Mouse (Mus musculus) G1E-ER4 (cell line): ENCODE results near the gene Hps1. TPM values are rescaled to one million over a fixed set of nuclear protein-coding genes. Genes with fewer than 3 reads are reported as not detected.

Experiments
- GATA1 ChIP-seq: IDR thresholded peaks from one replicate; pipeline ENCODE4 v1.8.0; 2012; ENCODE audit warnings: low read length, inconsistent platforms
- polyA plus RNA-seq: library from polyadenylated mRNA; stranded (reverse); fragments of >175 nt; gene quantifications from 2 replicates; pipeline ENCODE4 v1.2.3, GENCODE M21; 2012

The Hps1 gene
- 28.2 and 34.1 TPM in 2 replicates for polyA plus RNA-seq

- TF ChIP-seq GATA1, result no peak
These were observed at the start of gene Hps1 for GRCm38 (mm10) chr19:42779531-42780155. Hps1 (minus strand) TSS chr19:42779978.

DNA sequence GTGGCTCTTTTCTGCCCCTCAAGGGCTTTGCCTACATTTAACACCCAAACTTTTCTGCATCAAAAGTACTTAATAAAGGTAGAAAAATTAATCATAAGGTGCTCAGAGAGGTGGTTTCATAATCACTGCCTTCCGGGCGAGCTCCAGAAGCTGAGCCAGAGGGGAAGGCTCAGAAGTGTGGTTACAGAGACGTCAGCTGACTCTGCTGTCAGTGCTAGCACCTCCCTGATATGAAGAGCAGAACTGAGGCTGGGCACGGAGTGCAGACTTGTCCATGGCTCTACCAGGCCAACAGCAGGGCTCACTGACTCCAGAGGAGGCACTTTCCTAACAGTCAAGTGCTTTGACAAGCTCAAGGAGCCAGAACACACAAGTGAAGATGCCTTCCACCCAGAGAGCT, 49.4 kb upstream of the Hps1 start:
- no peak for TF ChIP-seq GATA1

GRCm38 (mm10) chr19:42827843-42828242, 48.1 kb upstream of the Hps1 start:
- no peak for TF ChIP-seq GATA1

DNA sequence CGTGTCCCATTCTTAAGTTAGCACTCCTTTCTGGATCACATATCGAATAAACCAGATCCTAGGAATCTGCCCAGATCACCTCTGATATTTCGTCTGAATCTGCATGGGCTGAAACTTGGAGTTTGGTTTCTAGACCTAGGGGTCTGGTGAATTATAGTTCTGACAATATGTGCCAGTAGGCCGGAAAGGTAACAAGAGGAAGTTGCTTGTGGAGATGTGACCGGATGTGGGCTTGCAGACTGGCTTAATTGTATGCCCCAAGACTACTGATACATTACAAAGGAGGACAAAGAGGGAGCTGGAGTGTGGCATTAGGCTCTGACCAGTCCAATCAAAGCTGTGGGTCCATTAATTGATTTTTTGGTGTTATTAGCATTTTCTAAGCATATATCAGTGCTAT, 40.3 kb upstream of the Hps1 start:
- TF ChIP-seq GATA1, result no peak

- TF ChIP-seq GATA1, result no peak
These were observed 38.0 kb upstream of the Hps1 start for GRCm38 (mm10) chr19:42817761-42818160.

DNA sequence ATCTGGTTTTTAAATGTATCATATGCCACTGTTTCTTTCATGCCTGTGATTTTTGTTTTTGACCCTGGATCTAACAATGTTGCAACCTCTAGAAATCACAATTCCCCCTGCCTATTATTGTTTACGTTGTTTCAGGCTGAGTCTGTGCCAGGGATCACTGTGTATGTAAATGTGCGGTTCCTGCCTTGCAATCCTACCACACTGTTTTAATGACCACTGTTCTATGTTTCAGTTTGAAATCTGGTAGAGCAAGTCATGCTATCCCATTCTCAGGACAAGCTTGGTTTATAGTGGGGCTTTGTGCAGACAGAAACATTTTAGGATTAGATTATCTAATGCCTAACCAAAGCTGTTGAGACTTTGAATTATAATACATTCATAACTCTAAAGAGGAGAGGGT, 36.5 kb upstream of the Hps1 start:
- TF ChIP-seq GATA1, result no peak

DNA sequence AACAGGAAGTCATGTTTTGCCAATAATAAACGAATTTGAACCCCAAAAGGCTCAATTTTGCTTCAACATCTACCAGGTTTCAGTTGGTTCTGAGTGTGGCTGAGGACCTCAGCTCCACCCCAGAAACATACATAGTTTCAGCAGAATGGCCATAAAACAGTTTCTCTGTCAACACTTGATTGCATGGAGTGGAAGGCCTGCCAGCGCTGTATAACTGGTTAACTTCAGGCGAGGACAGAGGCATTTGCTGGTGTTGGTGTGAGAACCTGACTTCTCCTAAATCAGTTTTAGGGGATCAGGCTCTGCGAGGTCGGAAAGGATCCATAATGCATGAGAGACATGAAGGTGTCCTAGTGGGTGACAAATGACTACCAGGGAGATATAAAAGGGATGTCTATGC, 30.4 kb upstream of the Hps1 start:
- TF ChIP-seq GATA1, result no peak

GRCm38 (mm10) chr19:42809491-42809890, 29.7 kb upstream of the Hps1 start:
- TF ChIP-seq GATA1, result no peak

- TF ChIP-seq GATA1, result no peak
These were observed 18.1 kb upstream of the Hps1 start for GRCm38 (mm10) chr19:42797866-42798265.

DNA sequence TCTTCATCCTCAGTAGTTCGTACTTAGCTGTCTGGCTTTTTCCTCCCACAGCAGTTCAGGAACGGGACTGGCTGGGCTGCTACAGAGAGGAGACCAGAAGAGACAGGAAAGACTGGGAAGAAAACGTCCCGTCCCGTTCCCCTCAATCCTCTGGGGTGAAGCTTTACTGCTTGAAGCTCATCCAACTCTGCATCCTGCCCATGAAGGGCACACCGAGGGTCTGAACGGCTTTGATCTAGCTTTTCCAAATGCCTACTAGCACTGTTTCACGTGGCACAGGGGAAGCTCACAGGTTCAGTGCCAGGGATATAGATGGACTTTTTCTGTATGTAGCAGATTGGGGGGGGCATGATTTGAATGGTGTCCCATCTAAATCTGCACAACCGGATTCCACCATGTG, 16.0 kb upstream of the Hps1 start:
- no peak for TF ChIP-seq GATA1

GRCm38 (mm10) chr19:42794914-42795613, 15.3 kb upstream of the Hps1 start:
- no peak for TF ChIP-seq GATA1

DNA sequence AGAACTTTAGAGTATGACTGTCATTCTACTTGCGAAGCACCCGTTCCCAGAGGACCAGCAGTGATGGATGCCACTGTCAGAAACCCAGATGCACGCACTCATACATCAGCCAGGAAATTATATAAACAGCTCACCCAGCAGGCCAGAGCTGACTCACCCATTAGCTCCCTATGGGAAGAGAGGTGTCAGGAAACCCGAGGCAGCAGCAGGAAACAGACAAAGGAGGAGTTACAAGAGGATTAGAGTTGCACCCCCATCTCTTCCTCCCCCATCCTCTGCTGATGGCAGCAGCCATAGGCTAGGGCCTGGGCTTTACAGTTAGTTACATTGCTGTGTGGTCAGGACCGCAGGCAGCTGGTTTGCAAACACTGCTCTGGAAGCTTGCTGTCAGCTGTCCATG, 8.5 kb upstream of the Hps1 start:
- no peak for TF ChIP-seq GATA1

- no peak for TF ChIP-seq GATA1
These were observed 5.9 kb upstream of the Hps1 start for GRCm38 (mm10) chr19:42785562-42786220.

DNA sequence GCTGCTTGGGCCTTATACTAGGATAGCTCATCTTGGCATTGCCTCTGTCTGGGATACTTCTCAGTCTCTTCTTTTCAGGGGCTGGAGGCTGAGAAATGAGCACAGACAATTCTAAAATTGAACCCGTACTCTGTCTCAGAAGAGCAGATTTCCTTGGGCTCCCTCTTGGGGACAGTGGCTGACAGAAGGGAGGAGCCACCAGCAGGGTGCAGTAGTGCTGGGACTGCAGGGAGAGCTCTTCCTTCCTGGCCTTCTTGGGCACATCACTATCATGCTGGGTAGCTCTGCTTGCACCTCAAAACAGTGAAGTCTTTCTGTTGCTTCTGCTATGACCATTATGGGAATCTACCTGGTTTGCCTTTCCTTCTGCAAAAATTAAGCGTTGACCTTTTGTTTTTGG, 5.4 kb upstream of the Hps1 start:
- no peak for TF ChIP-seq GATA1

DNA sequence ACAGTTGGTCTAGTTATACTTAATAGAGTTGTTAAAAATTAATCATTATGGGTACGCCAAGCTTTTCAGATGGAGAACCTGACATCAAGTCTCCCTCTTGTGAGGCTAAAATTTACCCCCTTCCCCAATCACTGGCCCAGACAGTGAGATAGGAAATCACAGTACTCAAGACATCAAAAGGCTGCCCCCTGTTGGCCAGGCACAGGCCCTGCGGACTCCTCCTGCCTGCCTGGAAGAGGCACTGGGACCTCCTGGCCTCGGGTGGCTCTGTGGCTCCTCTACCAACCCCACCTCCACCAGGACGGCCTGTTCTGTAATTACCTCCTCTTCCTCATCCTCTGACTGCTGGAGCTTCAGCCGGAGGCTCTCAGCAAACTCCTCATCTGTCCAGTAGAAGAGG, 2.0 kb downstream of the Hps1 start:
- no peak for TF ChIP-seq GATA1

DNA sequence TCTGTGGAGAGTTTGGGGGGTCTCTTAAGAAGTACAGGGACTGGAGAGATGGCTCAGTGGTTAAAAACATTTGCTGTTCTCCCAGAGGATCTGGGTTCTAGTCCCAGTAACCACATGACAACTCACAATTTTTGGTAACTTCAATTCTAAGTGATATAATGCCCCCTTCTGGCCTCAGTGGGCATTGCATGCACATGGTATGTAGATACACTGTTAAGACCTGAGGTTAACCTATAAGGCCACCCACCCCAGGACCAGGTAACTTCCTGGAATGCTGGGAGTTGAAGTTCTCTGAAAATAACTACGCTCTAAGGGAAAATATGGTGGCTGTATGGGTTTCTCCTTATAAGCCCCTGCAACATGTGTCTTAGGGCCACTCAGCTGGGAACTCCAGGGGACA, 3.0 kb downstream of the Hps1 start:
- no peak for TF ChIP-seq GATA1

GRCm38 (mm10) chr19:42770141-42770872, 9.5 kb downstream of the Hps1 start:
- no peak for TF ChIP-seq GATA1
